Mouse (Mus musculus): Measurements from ENCODE around the gene Tas2r144. TPM values are rescaled to one million over a fixed set of nuclear protein-coding genes. Genes with fewer than 3 reads are reported as not detected.

Tas2r144 gene
- total RNA-seq (2012; rRNA removed): not detected in 2 replicates

- Histone ChIP-seq H3K4me1 (ENCODE audit: control insufficient read depth in 2 of 2, insufficient read depth in 2 of 2, low read length in 2 of 2, poor library complexity in 1 of 2) (no peaks in the 10 kb centered on the region), H3K9ac (ENCODE audit: insufficient read depth, low read depth, low read length, poor library complexity, severe bottlenecking) (no peak within 1 kb of the TSS), H3K9me3 (ENCODE audit: control insufficient read depth, insufficient read depth, low read depth, low read length) (no peaks in the 10 kb centered on the region), H3K27ac (ENCODE audit: insufficient read depth, low read depth, low read length, poor library complexity, severe bottlenecking) (no peak within 1 kb of the TSS), H3K4me3 (ENCODE audit: insufficient read depth in 1 of 2, low read depth in 1 of 2, low read length in 2 of 2, poor library complexity in 1 of 2, severe bottlenecking in 1 of 2) (no peak within 1 kb of the TSS), H3K36me3 (ENCODE audit: control insufficient read depth, insufficient read depth, low read length, poor library complexity, severe bottlenecking) (no peaks in the 10 kb centered on the region)
- TF ChIP-seq CHD2 (IDR thresholded peaks at IDR 0.05; ENCODE audit: low read depth, low read length) (no peak), HCFC1 (IDR thresholded peaks at IDR 0.05; ENCODE audit: borderline replicate concordance, insufficient read depth, low read length) (no peak), MAFK (IDR thresholded peaks at IDR 0.05; ENCODE audit: insufficient read depth, low read depth, low read length) (no peak), ZNF384 (IDR thresholded peaks at IDR 0.05; ENCODE audit: low read depth, low read length) (no peak), ZC3H11A (IDR thresholded peaks at IDR 0.05; ENCODE audit: borderline replicate concordance, low read depth, low read length) (no peak)
- no peak for DNase-seq (ENCODE audit: low read depth, low spot score)
- in situ Hi-C loops (cut with MboI; ENCODE audit: low sequenced_read_pairs in 2 of 2, unreplicated experiment in 2 of 2): no loop called here
Observed at GRCm38 (mm10) chr6:42215028-42215427, at the start of gene Tas2r144. Gene Tas2r144, plus strand, starts transcription at chr6:42215328.

GRCm38 (mm10) chr6:42182462-42182861, 32.7 kb upstream of the Tas2r144 start:
- no peak overlapping the region for H3K9ac ChIP-seq (ENCODE audit: insufficient read depth, low read depth, low read length, poor library complexity, severe bottlenecking)
- no peaks in the 10 kb centered on the region for H3K4me1 ChIP-seq (ENCODE audit: control insufficient read depth in 2 of 2, insufficient read depth in 2 of 2, low read length in 2 of 2, poor library complexity in 1 of 2)
- TF ChIP-seq MAFK (IDR thresholded peaks at IDR 0.05; ENCODE audit: insufficient read depth, low read depth, low read length) (no peak), ZNF384 (IDR thresholded peaks at IDR 0.05; ENCODE audit: low read depth, low read length) (no peak), CHD2 (IDR thresholded peaks at IDR 0.05; ENCODE audit: low read depth, low read length) (no peak), HCFC1 (IDR thresholded peaks at IDR 0.05; ENCODE audit: borderline replicate concordance, insufficient read depth, low read length) (no peak), ZC3H11A (IDR thresholded peaks at IDR 0.05; ENCODE audit: borderline replicate concordance, low read depth, low read length) (no peak)
- H3K36me3 ChIP-seq (ENCODE audit: control insufficient read depth, insufficient read depth, low read length, poor library complexity, severe bottlenecking): no peaks in the 10 kb centered on the region
- H3K9me3 ChIP-seq (ENCODE audit: control insufficient read depth, insufficient read depth, low read depth, low read length): no peaks in the 10 kb centered on the region
- in situ Hi-C loops (cut with MboI; ENCODE audit: low sequenced_read_pairs in 2 of 2, unreplicated experiment in 2 of 2): no loop called here
- H3K27ac ChIP-seq (ENCODE audit: insufficient read depth, low read depth, low read length, poor library complexity, severe bottlenecking): no peak overlapping the region
- DNase-seq (ENCODE audit: low read depth, low spot score): no peak
- H3K4me3 ChIP-seq (ENCODE audit: insufficient read depth in 1 of 2, low read depth in 1 of 2, low read length in 2 of 2, poor library complexity in 1 of 2, severe bottlenecking in 1 of 2): no peak overlapping the region

GRCm38 (mm10) chr6:42186230-42186629, 28.9 kb upstream of the Tas2r144 start:
- H3K36me3 ChIP-seq (ENCODE audit: control insufficient read depth, insufficient read depth, low read length, poor library complexity, severe bottlenecking): no peaks in the 10 kb centered on the region
- H3K9ac ChIP-seq (ENCODE audit: insufficient read depth, low read depth, low read length, poor library complexity, severe bottlenecking): no peak overlapping the region
- H3K9me3 ChIP-seq (ENCODE audit: control insufficient read depth, insufficient read depth, low read depth, low read length): no peaks in the 10 kb centered on the region
- H3K27ac ChIP-seq (ENCODE audit: insufficient read depth, low read depth, low read length, poor library complexity, severe bottlenecking): no peak overlapping the region
- in situ Hi-C loops (cut with MboI; ENCODE audit: low sequenced_read_pairs in 2 of 2, unreplicated experiment in 2 of 2): no loop called here
- no peak for TF ChIP-seq HCFC1 (IDR thresholded peaks at IDR 0.05; ENCODE audit: borderline replicate concordance, insufficient read depth, low read length)
- no peak for TF ChIP-seq ZNF384 (IDR thresholded peaks at IDR 0.05; ENCODE audit: low read depth, low read length)
- TF ChIP-seq MAFK (IDR thresholded peaks at IDR 0.05; ENCODE audit: insufficient read depth, low read depth, low read length): no peak
- no peak for TF ChIP-seq CHD2 (IDR thresholded peaks at IDR 0.05; ENCODE audit: low read depth, low read length)
- no peak for TF ChIP-seq ZC3H11A (IDR thresholded peaks at IDR 0.05; ENCODE audit: borderline replicate concordance, low read depth, low read length)
- DNase-seq (ENCODE audit: low read depth, low spot score): no peak
- H3K4me1 ChIP-seq (ENCODE audit: control insufficient read depth in 2 of 2, insufficient read depth in 2 of 2, low read length in 2 of 2, poor library complexity in 1 of 2): no peaks in the 10 kb centered on the region
- H3K4me3 ChIP-seq (ENCODE audit: insufficient read depth in 1 of 2, low read depth in 1 of 2, low read length in 2 of 2, poor library complexity in 1 of 2, severe bottlenecking in 1 of 2): no peak overlapping the region

- Histone ChIP-seq H3K9me3 (ENCODE audit: control insufficient read depth, insufficient read depth, low read depth, low read length) (no peaks in the 10 kb centered on the region), H3K4me3 (ENCODE audit: insufficient read depth in 1 of 2, low read depth in 1 of 2, low read length in 2 of 2, poor library complexity in 1 of 2, severe bottlenecking in 1 of 2) (no peak overlapping the region), H3K4me1 (ENCODE audit: control insufficient read depth in 2 of 2, insufficient read depth in 2 of 2, low read length in 2 of 2, poor library complexity in 1 of 2) (no peaks in the 10 kb centered on the region), H3K36me3 (ENCODE audit: control insufficient read depth, insufficient read depth, low read length, poor library complexity, severe bottlenecking) (no peaks in the 10 kb centered on the region), H3K27ac (ENCODE audit: insufficient read depth, low read depth, low read length, poor library complexity, severe bottlenecking) (no peak overlapping the region), H3K9ac (ENCODE audit: insufficient read depth, low read depth, low read length, poor library complexity, severe bottlenecking) (no peak overlapping the region)
- TF ChIP-seq CHD2 (IDR thresholded peaks at IDR 0.05; ENCODE audit: low read depth, low read length) (no peak), HCFC1 (IDR thresholded peaks at IDR 0.05; ENCODE audit: borderline replicate concordance, insufficient read depth, low read length) (no peak), ZC3H11A (IDR thresholded peaks at IDR 0.05; ENCODE audit: borderline replicate concordance, low read depth, low read length) (no peak), MAFK (IDR thresholded peaks at IDR 0.05; ENCODE audit: insufficient read depth, low read depth, low read length) (no peak), ZNF384 (IDR thresholded peaks at IDR 0.05; ENCODE audit: low read depth, low read length) (no peak)
- in situ Hi-C loops (cut with MboI; ENCODE audit: low sequenced_read_pairs in 2 of 2, unreplicated experiment in 2 of 2): no loop called here
- DNase-seq (ENCODE audit: low read depth, low spot score): no peak
Observed at GRCm38 (mm10) chr6:42197710-42198109, 17.4 kb upstream of the Tas2r144 start.

GRCm38 (mm10) chr6:42199498-42199897, 15.6 kb upstream of the Tas2r144 start:
- TF ChIP-seq ZC3H11A (IDR thresholded peaks at IDR 0.05; ENCODE audit: borderline replicate concordance, low read depth, low read length) (no peak), CHD2 (IDR thresholded peaks at IDR 0.05; ENCODE audit: low read depth, low read length) (no peak), ZNF384 (IDR thresholded peaks at IDR 0.05; ENCODE audit: low read depth, low read length) (no peak), HCFC1 (IDR thresholded peaks at IDR 0.05; ENCODE audit: borderline replicate concordance, insufficient read depth, low read length) (no peak), MAFK (IDR thresholded peaks at IDR 0.05; ENCODE audit: insufficient read depth, low read depth, low read length) (no peak)

More at GRCm38 (mm10) chr6:42199498-42199897, 15.6 kb upstream of the Tas2r144 start:
- H3K36me3 ChIP-seq (ENCODE audit: control insufficient read depth, insufficient read depth, low read length, poor library complexity, severe bottlenecking): no peaks in the 10 kb centered on the region
- H3K4me3 ChIP-seq (ENCODE audit: insufficient read depth in 1 of 2, low read depth in 1 of 2, low read length in 2 of 2, poor library complexity in 1 of 2, severe bottlenecking in 1 of 2): no peak overlapping the region
- no peaks in the 10 kb centered on the region for H3K9me3 ChIP-seq (ENCODE audit: control insufficient read depth, insufficient read depth, low read depth, low read length)
- in situ Hi-C loops (cut with MboI; ENCODE audit: low sequenced_read_pairs in 2 of 2, unreplicated experiment in 2 of 2): no loop called here
- no peak overlapping the region for H3K9ac ChIP-seq (ENCODE audit: insufficient read depth, low read depth, low read length, poor library complexity, severe bottlenecking)
- H3K27ac ChIP-seq (ENCODE audit: insufficient read depth, low read depth, low read length, poor library complexity, severe bottlenecking): no peak overlapping the region
- H3K4me1 ChIP-seq (ENCODE audit: control insufficient read depth in 2 of 2, insufficient read depth in 2 of 2, low read length in 2 of 2, poor library complexity in 1 of 2): no peaks in the 10 kb centered on the region
- DNase-seq (ENCODE audit: low read depth, low spot score): no peak
